Mouse (Mus musculus): ENCODE data around the gene Snx27. TPM values are rescaled to one million over a fixed set of nuclear protein-coding genes. Genes with fewer than 3 reads are reported as not detected.

Snx27 gene
- total RNA-seq, 2 experiments from 2014 or later = 25.3 to 25.9 TPM

- no peak for DNase-seq
- intact Hi-C loops (cut with DNase I) = loop anchor here (5.0 kb wide), 1 partner anchor 129 kb away; no protein-coding TSS in a partner anchor
Measured at GRCm38 (mm10) chr3:94581138-94581780, 1.3 kb downstream of the Snx27 start.

- DNase-seq = no peak
- intact Hi-C loops (cut with DNase I) = no loop called here
Measured at GRCm38 (mm10) chr3:94574506-94574905, 8.0 kb downstream of the Snx27 start.

- intact Hi-C loops (cut with DNase I) = no loop called here
- no peak for DNase-seq
Measured at GRCm38 (mm10) chr3:94567242-94567641, 15.3 kb downstream of the Snx27 start.

GRCm38 (mm10) chr3:94565557-94565956 is 17.0 kb downstream of the Snx27 start:
- intact Hi-C loops (cut with DNase I) = no loop called here
- DNase-seq = no peak

- intact Hi-C loops (cut with DNase I) = no loop called here
- no peak for DNase-seq
Measured at GRCm38 (mm10) chr3:94565127-94565526, 17.4 kb downstream of the Snx27 start.

- intact Hi-C loops (cut with DNase I) = no loop called here
- DNase-seq = no peak
Measured at GRCm38 (mm10) chr3:94564356-94565010, 18.0 kb downstream of the Snx27 start.

GRCm38 (mm10) chr3:94563163-94563562 is 19.4 kb downstream of the Snx27 start:
- DNase-seq = no peak
- intact Hi-C loops (cut with DNase I) = no loop called here

GRCm38 (mm10) chr3:94559931-94560429 is 22.5 kb downstream of the Snx27 start:
- intact Hi-C loops (cut with DNase I) = no loop called here
- no peak for DNase-seq

- no peak for DNase-seq
- intact Hi-C loops (cut with DNase I) = no loop called here
Measured at GRCm38 (mm10) chr3:94549041-94549440, 33.5 kb downstream of the Snx27 start.

GRCm38 (mm10) chr3:94537187-94537586 is 45.3 kb downstream of the Snx27 start:
- intact Hi-C loops (cut with DNase I) = no loop called here
- DNase-seq = no peak

GRCm38 (mm10) chr3:94533968-94534367 is 48.5 kb downstream of the Snx27 start:
- peak in 1 of 2 experiments; percentile 22 for DNase-seq
- intact Hi-C loops (cut with DNase I) = no loop called here

- intact Hi-C loops (cut with DNase I) = no loop called here
Measured at GRCm38 (mm10) chr3:94526731-94527130, 55.8 kb downstream of the Snx27 start.

GRCm38 (mm10) chr3:94506664-94507063 is 75.9 kb downstream of the Snx27 start:
- intact Hi-C loops (cut with DNase I) = no loop called here
- DNase-seq = no peak

More at GRCm38 (mm10) chr3:94526731-94527130, 55.8 kb downstream of the Snx27 start:
- DNase-seq = no peak

GRCm38 (mm10) chr3:94502243-94502642 is 80.3 kb downstream of the Snx27 start:
- intact Hi-C loops (cut with DNase I) = loop anchor here (2.0 to 5.0 kb wide), 2 partner anchors 45 to 135 kb away; no protein-coding TSS in a partner anchor
- no peak for DNase-seq

- intact Hi-C loops (cut with DNase I) = no loop called here
- no peak for DNase-seq
Measured at GRCm38 (mm10) chr3:94497162-94497561, 85.4 kb downstream of the Snx27 start.

GRCm38 (mm10) chr3:94487581-94487980 is 94.9 kb downstream of the Snx27 start:
- no peak for DNase-seq
- intact Hi-C loops (cut with DNase I) = no loop called here

- no peak for DNase-seq
- intact Hi-C loops (cut with DNase I) = no loop called here
Measured at GRCm38 (mm10) chr3:94485922-94486321, 96.6 kb downstream of the Snx27 start.

- no peak for DNase-seq
- intact Hi-C loops (cut with DNase I) = no loop called here
Measured at GRCm38 (mm10) chr3:94483790-94484439, 98.6 kb downstream of the Snx27 start.

GRCm38 (mm10) chr3:94482764-94483385 is 99.6 kb downstream of the Snx27 start:
- intact Hi-C loops (cut with DNase I) = no loop called here
- DNase-seq = no peak

- intact Hi-C loops (cut with DNase I) = no loop called here
- no peak for DNase-seq
Measured at GRCm38 (mm10) chr3:94481429-94481828, 101.1 kb downstream of the Snx27 start.

GRCm38 (mm10) chr3:94480291-94480884 is 102.1 kb downstream of the Snx27 start, which contains the start of gene Riiad1:
Gene Riiad1 (minus strand): TSS chr3:94480341.
- intact Hi-C loops (cut with DNase I) = no loop called here
- no peak for DNase-seq
